Mouse (Mus musculus) common myeloid progenitor, adult 5-6 weeks (primary cell): ENCODE data around the gene Vmn2r56. TPM values are rescaled to one million over a fixed set of nuclear protein-coding genes. Genes with fewer than 3 reads are reported as not detected.
"Not testable (repeated sequence)": the region's sequence is repeated elsewhere in the genome, so short reads cannot be mapped to it uniquely, and the experiment has no call there.

Source experiments
- ATAC-seq: replicated peaks from 2 replicates; pipeline ENCODE4 v1.8.0; 2016; ENCODE audit warnings: low read depth, mild to moderate bottlenecking, moderate TSS enrichment, inconsistent platforms; ENCODE audit not compliant: poor library complexity, severe bottlenecking
- total RNA-seq: library from RNA; stranded (forward); fragments of 200-1000, 187-1606 nt; gene quantifications from 2 replicates; pipeline ENCODE4 v1.2.3, GENCODE M21; 2017

The Vmn2r56 gene
- total RNA-seq, result not detected in 2 replicates

- no peak for ATAC-seq
Measured at GRCm38 (mm10) chr7:12734904-12735303, at the start of gene Vmn2r56. Gene Vmn2r56 (minus strand): TSS chr7:12735004.

GRCm38 (mm10) chr7:12780151-12780830, 45.5 kb upstream of the Vmn2r56 start:
- ATAC-seq, result peak; percentile 93

- peak; percentile 4; the same call in 1 of the 2 replicates for ATAC-seq
Measured at GRCm38 (mm10) chr7:12779782-12780150, 45.0 kb upstream of the Vmn2r56 start.

GRCm38 (mm10) chr7:12779141-12779540, 44.3 kb upstream of the Vmn2r56 start:
- no peak for ATAC-seq

- no peak for ATAC-seq
Measured at GRCm38 (mm10) chr7:12774606-12775005, 39.8 kb upstream of the Vmn2r56 start.

GRCm38 (mm10) chr7:12774111-12774510, 39.3 kb upstream of the Vmn2r56 start:
- ATAC-seq, result no peak

- ATAC-seq, result no peak
Measured at GRCm38 (mm10) chr7:12749431-12750198, 14.8 kb upstream of the Vmn2r56 start.

- not testable (repeated sequence) for ATAC-seq
Measured at GRCm38 (mm10) chr7:12684903-12685302, 49.9 kb downstream of the Vmn2r56 start, which contains the start of gene Vmn2r55. Gene Vmn2r55 (minus strand): TSS chr7:12685003.

- ATAC-seq, result not testable (repeated sequence)
Measured at GRCm38 (mm10) chr7:12640219-12640618, 94.6 kb downstream of the Vmn2r56 start, which contains the start of gene Vmn2r54. Gene Vmn2r54 (minus strand): TSS chr7:12640319.

Other genes starting within 250 kb of the Vmn2r56 start
- not detected in 2 replicates for gene 2900092C05Rik, start 222.5 kb downstream of the Vmn2r56 start, total RNA-seq
- gene Vmn2r53, start 126.2 kb downstream of the Vmn2r56 start, total RNA-seq, result under 0.01 TPM in 1 of 2 replicates, not detected in the other
- not detected in 2 replicates for gene Vmn2r54, start 94.7 kb downstream of the Vmn2r56 start, total RNA-seq
- not detected in 2 replicates for gene Vmn2r55, start 50.0 kb downstream of the Vmn2r56 start, total RNA-seq
- gene Zscan18, start 68.6 kb upstream of the Vmn2r56 start, total RNA-seq, result 2.7 and 5.7 TPM in 2 replicates
- 9.8 and 11.9 TPM in 2 replicates for gene Zfp329, start 83.9 kb upstream of the Vmn2r56 start, total RNA-seq
- gene Zfp110, start 99.8 kb upstream of the Vmn2r56 start, total RNA-seq, result 25.2 and 44.3 TPM in 2 replicates
- 1.4 and 2.8 TPM in 2 replicates for gene Zfp128, start 146.2 kb upstream of the Vmn2r56 start, total RNA-seq
- gene Zscan22, start 162.8 kb upstream of the Vmn2r56 start, total RNA-seq, result 5.8 and 9.8 TPM in 2 replicates
- gene Rps5, start 187.3 kb upstream of the Vmn2r56 start, total RNA-seq, result 1,289 and 2,367 TPM in 2 replicates
- gene Rnf225, start 192.4 kb upstream of the Vmn2r56 start, total RNA-seq, result 0.24 and 0.55 TPM in 2 replicates
- 6.7 and 8.0 TPM in 2 replicates for gene Zfp324, start 230.8 kb upstream of the Vmn2r56 start, total RNA-seq
- gene Zfp446, start 242.8 kb upstream of the Vmn2r56 start, total RNA-seq, result 3.7 and 3.8 TPM in 2 replicates